In genomic region chr6:48840371-48840969, GRCm38 (mm10) we compare ENCODE assay signal across 9 mouse cellular contexts. TPM values are rescaled to one million over a fixed set of nuclear protein-coding genes. Genes with fewer than 3 reads are reported as not detected.
A peak's percentile ranks its signal among the peaks of the same experiment; 100 is the strongest.
DNase-seq lines count a peak whose midpoint lies in the region; ATAC-seq and TF ChIP-seq lines count a peak whose summit lies in the region.
"Had no signal": no experiment of that assay in that cellular context is flagged by ENCODE, and none has a peak within 500 bp of the region (broad histone marks: within the 10 kb centered on the region; RNA-seq: fewer than 3 reads in every experiment).

Gene Tmem176a (plus strand): TSS chr6:48840919.

- peak; percentile 22 for ATAC-seq in hindbrain, embryonic 16.5 days
- peak; percentile 13; the same call in 1 of the 2 replicates for ATAC-seq in limb, embryonic 13.5 days (ENCODE audit: low FRiP score, low read depth)
- ATAC-seq in midbrain, embryonic 11.5 days (ENCODE audit: low FRiP score), result peak; percentile 29; the same call in 1 of the 2 replicates

- H3K4me3 ChIP-seq in bone marrow, adult 2 months (replicated peaks; ENCODE audit: control insufficient read depth, low read depth, low read length), result peak within 1 kb of the TSS; percentile 43
- peak within 1 kb of the TSS; percentile 44 for H3K4me3 ChIP-seq in hindbrain, embryonic 16.5 days (ENCODE audit: low read length)
- peak within 1 kb of the TSS; percentile 61 for H3K4me3 ChIP-seq in limb, embryonic 13.5 days
- H3K4me3 ChIP-seq in midbrain, embryonic 11.5 days (ENCODE audit: low read depth, low read length), result peak within 1 kb of the TSS; percentile 24

- no peak for TF ChIP-seq POLR2A in bone marrow, adult 2 months (IDR thresholded peaks at IDR 0.05; ENCODE audit: borderline replicate concordance, control insufficient read depth, low read depth, low read length)

- intact Hi-C loops in gastrocnemius, postnatal 14 days (cut with DNase I; ENCODE audit: low total_unique reads), result no loop called here

- no peak for DNase-seq in layer of hippocampus, adult 18-20 months (ENCODE audit: low spot score in 2 of 2)
- no peak for DNase-seq in layer of hippocampus, adult 9-11 months
- DNase-seq in gastrocnemius, postnatal 14 days, result peak; percentile 29
- DNase-seq in midbrain, embryonic 11.5 days (ENCODE audit: low spot score, missing footprints), result peak; percentile 92
- DNase-seq in urinary bladder, postnatal 36 days (ENCODE audit: low spot score in 2 of 2), result peak; percentile 35 to 38

- no peak for TF ChIP-seq CTCF in bone marrow, adult 2 months (IDR thresholded peaks at IDR 0.05; ENCODE audit: control insufficient read depth, insufficient read depth, low read length)

- 8% methylated on average over 7 of the region's 7 CpGs for WGBS in bone marrow, adult 2 months
- WGBS in hindbrain, embryonic 16.5 days, result 20% methylated on average over 7 of the region's 7 CpGs
- WGBS in limb, embryonic 13.5 days, result 14% methylated on average over 7 of the region's 7 CpGs
- 48% methylated on average over 7 of the region's 7 CpGs for WGBS in midbrain, embryonic 11.5 days

- H3K9me3 ChIP-seq in hindbrain, embryonic 16.5 days (ENCODE audit: control insufficient read depth, low read length), result no peaks in the 10 kb centered on the region
- H3K9me3 ChIP-seq in limb, embryonic 13.5 days, result no peaks in the 10 kb centered on the region
- no peaks in the 10 kb centered on the region for H3K9me3 ChIP-seq in midbrain, embryonic 11.5 days (ENCODE audit: control insufficient read depth, low read length)
- H3K9me3 ChIP-seq: G1E had no signal

- H3K27me3 ChIP-seq in hindbrain, embryonic 16.5 days (replicated peaks; ENCODE audit: control insufficient read depth, insufficient read depth, low read length), result no peaks in the 10 kb centered on the region
- no peaks in the 10 kb centered on the region for H3K27me3 ChIP-seq in limb, embryonic 13.5 days
- H3K27me3 ChIP-seq in midbrain, embryonic 11.5 days (ENCODE audit: control insufficient read depth, insufficient read depth, low read length), result no peaks in the 10 kb centered on the region

- H3K27ac ChIP-seq in bone marrow, adult 2 months (ENCODE audit: control insufficient read depth, insufficient read depth, low read depth, low read length, poor library complexity), result peak within 1 kb of the TSS; percentile 21; the same call in 1 of the 2 replicates
- peak within 1 kb of the TSS; percentile 81 for H3K27ac ChIP-seq in hindbrain, embryonic 16.5 days (ENCODE audit: low read depth, low read length)
- H3K27ac ChIP-seq in limb, embryonic 13.5 days, result peak within 1 kb of the TSS; percentile 90
- H3K27ac ChIP-seq in midbrain, embryonic 11.5 days (ENCODE audit: low read depth, low read length), result no peak within 1 kb of the TSS

- no peaks in the 10 kb centered on the region; the same call in 1 of the 2 replicates for H3K4me1 ChIP-seq in bone marrow, adult 2 months (ENCODE audit: control insufficient read depth, insufficient read depth, low read length)
- peaks cover 23% of the 10 kb centered on the region for H3K4me1 ChIP-seq in hindbrain, embryonic 16.5 days (ENCODE audit: control insufficient read depth, insufficient read depth, low read depth, low read length)
- peaks cover 47% of the 10 kb centered on the region for H3K4me1 ChIP-seq in limb, embryonic 13.5 days
- H3K4me1 ChIP-seq in midbrain, embryonic 11.5 days (ENCODE audit: control insufficient read depth, insufficient read depth, low read length), result peaks cover 8% of the 10 kb centered on the region

- H3K36me3 ChIP-seq in hindbrain, embryonic 16.5 days (ENCODE audit: control insufficient read depth, insufficient read depth, low read length), result no peaks in the 10 kb centered on the region
- peaks cover 56% of the 10 kb centered on the region for H3K36me3 ChIP-seq in limb, embryonic 13.5 days
- no peaks in the 10 kb centered on the region for H3K36me3 ChIP-seq in midbrain, embryonic 11.5 days (ENCODE audit: control insufficient read depth, insufficient read depth, low read length)
- H3K36me3 ChIP-seq: G1E had no signal

- peak within 1 kb of the TSS; percentile 59 for H3K4me2 ChIP-seq in hindbrain, embryonic 16.5 days (ENCODE audit: low read length)
- peak within 1 kb of the TSS; percentile 89 for H3K4me2 ChIP-seq in limb, embryonic 13.5 days (replicated peaks)
- H3K4me2 ChIP-seq in midbrain, embryonic 11.5 days, result peak within 1 kb of the TSS; percentile 36

- peak within 1 kb of the TSS; percentile 61 for H3K9ac ChIP-seq in hindbrain, embryonic 16.5 days (ENCODE audit: low read depth, low read length)
- H3K9ac ChIP-seq in limb, embryonic 13.5 days, result peak within 1 kb of the TSS; percentile 75
- H3K9ac ChIP-seq in midbrain, embryonic 11.5 days (ENCODE audit: low read length), result peak within 1 kb of the TSS; percentile 54

RNA-seq across cellular contexts. Expression of gene Tmem176a, which starts in this region (rescaled TPM):
- 10 to 100 TPM; 32.4 to 36.3 TPM for total RNA-seq in layer of hippocampus, adult 18-20 months (2021)
- polyA plus RNA-seq in bone marrow, adult 2 months (2011; ENCODE audit: insufficient read depth, insufficient read length, low replicate concordance, missing spikeins), result 17.9 and 24.6 TPM in 2 replicates
- total RNA-seq in gastrocnemius, postnatal 14 days (2021), result 1 to 10 TPM; 8.1 to 9.1 TPM
- 28.1 and 30.8 TPM in 2 replicates for polyA plus RNA-seq in hindbrain, embryonic 16.5 days (2015; fragmentation: Nextera tagmentation; extraction: Ambion mirVana)
- 56.6 and 63.0 TPM in 2 replicates for polyA plus RNA-seq in limb, embryonic 13.5 days (2015; fragmentation: Nextera tagmentation; extraction: Ambion mirVana)
- polyA plus RNA-seq in midbrain, embryonic 11.5 days (2014; fragmentation: Nextera tagmentation; extraction: Ambion mirVana), result 18.9 and 19.6 TPM in 2 replicates
- total RNA-seq: G1E had no signal
- polyA plus RNA-seq: G1E had no signal

Comparison
In these comparisons a context has a peak if more than half of its experiments do, and no peak if none do; other contexts are left out.
1. DNase-seq: peak in gastrocnemius, postnatal 14 days (single experiment), midbrain, embryonic 11.5 days (single experiment) and urinary bladder, postnatal 36 days (2 of 2); none in layer of hippocampus, adult 18-20 months (0 of 2) and layer of hippocampus, adult 9-11 months (single experiment).
2. H3K4me2 ChIP-seq: peak in every context shown above with its lines; median percentile 89 in limb, embryonic 13.5 days; 59 in hindbrain, embryonic 16.5 days; 36 in midbrain, embryonic 11.5 days.
3. Peak in every context shown above with its lines, with median percentiles within 50 percentile points of each other: H3K4me3 ChIP-seq, ATAC-seq and H3K9ac ChIP-seq.